Mouse (Mus musculus) lung, postnatal 0 days (tissue): ENCODE data around the gene Tuba3b.

Experiments
- CTCF ChIP-seq: IDR thresholded peaks from 2 replicates; pipeline ENCODE4 v1.5.1; 2016; ENCODE audit warnings: antibody characterized with exemption, mild to moderate bottlenecking
- EP300 ChIP-seq: IDR thresholded peaks from 2 replicates; pipeline ENCODE4 v1.6.1; 2016; ENCODE audit warnings: antibody characterized with exemption, mild to moderate bottlenecking, control low read depth

DNA sequence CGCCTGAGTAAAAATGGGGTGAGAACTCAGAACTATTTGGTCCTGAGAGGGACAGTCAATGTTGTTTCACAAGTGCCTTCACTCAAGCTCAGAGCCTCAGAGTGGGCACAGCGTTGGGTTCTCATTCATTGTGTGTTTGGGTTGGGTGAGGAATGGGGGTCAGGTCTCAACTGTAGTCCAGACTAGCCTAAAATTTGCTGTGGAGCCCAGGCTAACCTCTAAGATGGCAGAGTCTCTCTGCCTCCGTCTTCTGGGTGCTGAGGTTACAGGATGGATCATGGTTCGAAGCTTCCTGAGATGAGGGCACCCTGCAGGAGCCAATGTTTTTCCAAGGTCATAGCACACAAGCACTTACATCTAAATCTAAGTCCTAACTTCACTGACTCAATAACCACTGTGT is 38.8 kb upstream of the Tuba3b start:
- no peak for TF ChIP-seq CTCF
- no peak for TF ChIP-seq EP300
